Mouse (Mus musculus) myocyte (in vitro differentiated cells): ENCODE measurements around the gene Fam107b. TPM values are rescaled to one million over a fixed set of nuclear protein-coding genes. Genes with fewer than 3 reads are reported as not detected.

Experiments used
- H3K27me3 ChIP-seq: one replicate; pipeline ENCODE4 v1.6.1; 2011; ENCODE audit not compliant: control insufficient read depth, insufficient read depth, insufficient read length
- H3K36me3 ChIP-seq: one replicate; pipeline ENCODE4 v1.6.1; 2011; ENCODE audit not compliant: control insufficient read depth, insufficient read depth
- H3K4me2 ChIP-seq: one replicate; pipeline ENCODE4 v1.6.1; 2011; ENCODE audit warnings: low read depth, control low read depth
- H3K4me3 ChIP-seq: one replicate; pipeline ENCODE4 v1.5.1; 2011; ENCODE audit warnings: mild to moderate bottlenecking, control low read depth, moderate library complexity
- H3K79me2 ChIP-seq: one replicate; pipeline ENCODE4 v1.6.1; 2011; ENCODE audit not compliant: control insufficient read depth, insufficient read depth
- H3ac ChIP-seq: one replicate; pipeline ENCODE4 v1.6.1; 2011; ENCODE audit not compliant: control insufficient read depth, insufficient read length
- CEBPB ChIP-seq: IDR thresholded peaks from 2 replicates; pipeline ENCODE4 v1.6.1; 2011; ENCODE audit warnings: mild to moderate bottlenecking, moderate library complexity; ENCODE audit not compliant: poor library complexity, insufficient read depth, severe bottlenecking
- E2F4 ChIP-seq: IDR thresholded peaks from one replicate; pipeline ENCODE4 v1.6.1; 2011; ENCODE audit warnings: mild to moderate bottlenecking, control low read depth, moderate library complexity; ENCODE audit not compliant: insufficient read depth
- MAX ChIP-seq: IDR thresholded peaks from one replicate; pipeline ENCODE4 v1.6.1; 2011; ENCODE audit warnings: low read depth, mild to moderate bottlenecking, control low read depth
- MYOD1 ChIP-seq, 3 experiments: IDR thresholded peaks; one replicate each; pipeline ENCODE4 v1.6.1; 2011; ENCODE audit warnings: control low read depth in 2 of 3, low read depth in 2 of 3, mild to moderate bottlenecking in 2 of 3, moderate library complexity in 1 of 3; ENCODE audit not compliant: insufficient read length in 2 of 3, control insufficient read depth in 1 of 3
- MYOG ChIP-seq, 3 experiments: IDR thresholded peaks; one replicate each; pipeline ENCODE4 v1.6.1; 2011; ENCODE audit warnings: control low read depth in 2 of 3, low read depth in 2 of 3, mild to moderate bottlenecking in 2 of 3; ENCODE audit not compliant: insufficient read length in 2 of 3, control insufficient read depth in 1 of 3, insufficient read depth in 1 of 3
- POLR2A ChIP-seq: IDR thresholded peaks from one replicate; pipeline ENCODE4 v1.6.1; 2011; ENCODE audit warnings: low read depth, mild to moderate bottlenecking, control low read depth, moderate library complexity; ENCODE audit not compliant: insufficient read length
- POLR2AphosphoS2 ChIP-seq: IDR thresholded peaks from one replicate; pipeline ENCODE4 v1.6.1; 2011; ENCODE audit warnings: low read depth, control low read depth; ENCODE audit not compliant: insufficient read length
- REST ChIP-seq: IDR thresholded peaks from one replicate; pipeline ENCODE4 v1.6.1; 2011; ENCODE audit warnings: mild to moderate bottlenecking, control low read depth, moderate library complexity; ENCODE audit not compliant: insufficient read depth, insufficient read length
- SRF ChIP-seq: IDR thresholded peaks from one replicate; pipeline ENCODE4 v1.6.1; 2011; ENCODE audit warnings: low read depth; ENCODE audit not compliant: control insufficient read depth, insufficient read length
- TCF12 ChIP-seq: IDR thresholded peaks from one replicate; pipeline ENCODE4 v1.6.1; 2011; ENCODE audit warnings: mild to moderate bottlenecking, control low read depth; ENCODE audit not compliant: poor library complexity, insufficient read depth, severe bottlenecking
- TCF3 ChIP-seq: IDR thresholded peaks from one replicate; pipeline ENCODE4 v1.6.1; 2011; ENCODE audit warnings: low read depth, control low read depth; ENCODE audit not compliant: insufficient read length
- USF1 ChIP-seq: IDR thresholded peaks from one replicate; pipeline ENCODE4 v1.6.1; 2011; ENCODE audit warnings: low read depth, mild to moderate bottlenecking, control low read depth, moderate library complexity
- polyA plus RNA-seq: library from polyadenylated mRNA; unstranded; fragments of >200 nt; fragmentation: generic; extraction: Trizol; gene quantifications from one replicate; pipeline ENCODE4 v1.2.1, GENCODE M21; 2012; ENCODE audit warnings: missing spikeins

The Fam107b gene
- polyA plus RNA-seq, 1 experiment = 10.0 TPM

DNA sequence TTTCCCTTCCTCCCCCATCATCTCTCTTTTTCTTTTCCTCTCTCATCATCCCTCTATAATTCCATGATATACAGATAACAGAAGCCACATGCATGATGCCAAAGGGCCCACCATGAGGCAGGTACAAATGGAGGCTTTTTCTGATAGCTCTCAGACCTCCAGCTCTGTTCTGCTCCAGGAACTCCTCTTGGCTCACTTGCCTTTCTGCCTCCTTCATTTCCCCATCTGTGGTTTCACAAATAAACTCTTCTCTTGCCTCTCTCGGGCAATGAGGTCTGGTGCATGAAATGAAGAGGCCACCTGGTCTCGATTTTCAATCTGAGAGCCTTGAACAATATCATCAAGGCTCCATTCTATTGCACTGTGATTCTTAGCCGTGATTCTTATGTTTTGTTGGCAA lies 30.1 kb downstream of the Fam107b start:
- TF ChIP-seq SRF (no peak), E2F4 (no peak), POLR2A (no peak), CEBPB (no peak), TCF3 (no peak), MYOG (IDR thresholded peaks at IDR 0.05; ENCODE audit: control insufficient read depth in 1 of 3, insufficient read depth in 1 of 3, insufficient read length in 2 of 3, low read depth in 2 of 3) (no peak), MAX (no peak), REST (no peak), TCF12 (no peak), USF1 (no peak), MYOD1 (IDR thresholded peaks at IDR 0.05; ENCODE audit: control insufficient read depth in 1 of 3, insufficient read length in 2 of 3, low read depth in 2 of 3) (no peak), POLR2AphosphoS2 (no peak)
- H3K4me2 ChIP-seq = no peak overlapping the region
- H3K27me3 ChIP-seq = no peaks in the 10 kb centered on the region

DNA sequence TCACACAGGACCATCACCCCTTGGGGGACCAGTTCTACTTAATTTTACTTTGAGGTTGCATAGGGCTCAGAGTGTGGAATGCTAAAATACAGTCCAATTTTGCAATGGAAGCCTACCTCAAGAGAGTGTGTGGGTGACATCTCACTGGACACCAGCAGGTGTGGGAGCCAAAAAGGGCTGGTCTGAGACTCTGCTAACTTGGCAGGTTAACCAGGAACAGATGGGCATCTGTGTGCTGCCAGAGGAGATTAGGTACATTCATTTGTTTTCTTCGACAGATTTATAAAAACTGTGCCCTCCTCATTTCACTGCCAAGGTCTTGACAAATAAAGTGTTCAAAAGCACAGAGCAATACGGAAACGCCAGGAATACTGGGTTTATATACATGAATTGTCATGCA lies 32.3 kb downstream of the Fam107b start:
- Histone ChIP-seq H3K36me3 (no peaks in the 10 kb centered on the region), H3ac (no peak overlapping the region), H3K27me3 (no peaks in the 10 kb centered on the region), H3K4me3 (no peak overlapping the region), H3K79me2 (no peaks in the 10 kb centered on the region), H3K4me2 (no peak overlapping the region)
- TF ChIP-seq POLR2A = no peak
- TF ChIP-seq REST = no peak
- no peak for TF ChIP-seq SRF
- TF ChIP-seq E2F4 = no peak
- no peak for TF ChIP-seq TCF12
- no peak for TF ChIP-seq MYOG (IDR thresholded peaks at IDR 0.05; ENCODE audit: control insufficient read depth in 1 of 3, insufficient read depth in 1 of 3, insufficient read length in 2 of 3, low read depth in 2 of 3)
- no peak for TF ChIP-seq MYOD1 (IDR thresholded peaks at IDR 0.05; ENCODE audit: control insufficient read depth in 1 of 3, insufficient read length in 2 of 3, low read depth in 2 of 3)
- no peak for TF ChIP-seq CEBPB
- no peak for TF ChIP-seq MAX
- no peak for TF ChIP-seq TCF3

More for the DNA sequence above, 30.1 kb downstream of the Fam107b start:
- no peak overlapping the region for H3K4me3 ChIP-seq
- H3K36me3 ChIP-seq = no peaks in the 10 kb centered on the region
- no peak overlapping the region for H3ac ChIP-seq
- no peaks in the 10 kb centered on the region for H3K79me2 ChIP-seq

DNA sequence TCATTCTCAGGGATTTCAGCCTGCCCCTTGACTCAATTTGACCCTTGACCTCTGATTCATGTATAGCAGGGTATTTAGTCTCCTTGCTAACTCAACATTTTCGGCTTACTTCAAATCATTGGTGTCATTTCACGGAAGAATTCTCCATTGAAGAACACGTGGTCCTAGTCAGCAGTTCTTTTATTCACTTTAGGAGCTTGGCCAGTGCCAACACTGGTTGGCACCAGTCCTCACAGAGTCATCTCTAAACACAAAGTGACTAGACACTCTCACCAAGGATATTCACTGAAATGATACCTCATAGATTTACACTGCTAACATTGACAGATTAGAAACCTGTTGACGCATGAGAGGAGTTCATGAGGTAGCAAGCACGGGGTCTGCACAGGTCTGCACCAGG lies 32.9 kb downstream of the Fam107b start:
- H3K79me2 ChIP-seq = no peaks in the 10 kb centered on the region
- no peaks in the 10 kb centered on the region for H3K27me3 ChIP-seq
- no peaks in the 10 kb centered on the region for H3K36me3 ChIP-seq
- no peak overlapping the region for H3ac ChIP-seq
- no peak for TF ChIP-seq E2F4
- no peak for TF ChIP-seq POLR2AphosphoS2
- TF ChIP-seq CEBPB = no peak
- TF ChIP-seq MYOG (IDR thresholded peaks at IDR 0.05; ENCODE audit: control insufficient read depth in 1 of 3, insufficient read depth in 1 of 3, insufficient read length in 2 of 3, low read depth in 2 of 3) = no peak
- TF ChIP-seq SRF = no peak
- TF ChIP-seq TCF3 = no peak
- H3K4me2 ChIP-seq = no peak overlapping the region
- H3K4me3 ChIP-seq = no peak overlapping the region

DNA sequence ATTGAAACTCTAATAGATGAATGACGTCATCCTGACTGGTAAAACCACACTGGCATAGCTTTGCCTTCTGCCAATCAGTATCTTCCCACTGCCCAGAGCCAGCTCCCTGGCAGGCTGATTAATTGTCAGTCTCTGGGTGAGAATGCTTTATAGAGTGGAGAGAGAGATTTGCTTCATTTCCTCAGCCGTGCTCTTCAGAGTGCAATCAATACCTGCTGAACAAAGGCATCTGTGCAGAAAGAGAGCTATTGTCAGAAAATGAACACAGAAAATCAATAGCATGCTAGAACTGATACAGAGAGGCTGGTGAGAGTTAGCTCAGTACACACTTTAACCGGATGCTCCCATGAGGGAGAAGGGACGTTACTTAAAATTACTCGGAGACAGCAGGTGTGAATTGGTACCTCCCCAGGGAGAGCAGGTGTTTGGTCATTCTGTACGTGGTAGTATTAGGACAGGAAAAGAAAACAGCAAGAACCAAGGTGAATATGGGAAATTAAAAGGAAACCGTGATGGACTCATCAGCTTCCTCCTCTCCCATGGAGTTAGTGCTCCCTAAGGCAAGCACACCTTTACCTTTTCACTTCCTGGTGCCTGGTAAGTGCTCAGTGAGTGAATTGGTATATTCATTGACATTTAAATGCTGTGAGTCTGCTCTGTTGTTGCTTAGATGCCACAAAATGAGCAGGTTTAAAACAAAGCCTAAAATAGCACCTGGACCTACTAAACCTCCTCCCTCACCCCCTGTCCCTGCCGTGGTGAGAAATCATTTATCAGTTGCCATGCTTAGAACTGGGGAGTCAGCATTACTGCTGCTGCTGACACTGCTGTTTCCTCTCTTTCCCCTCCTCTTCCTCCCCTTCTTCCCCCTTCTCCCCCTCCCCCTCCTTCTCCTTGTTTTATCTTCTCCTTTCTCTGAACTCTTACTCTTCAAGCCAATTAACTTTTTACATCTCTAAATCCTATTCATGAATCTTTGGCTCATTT lies 38.9 kb downstream of the Fam107b start:
- no peak for TF ChIP-seq USF1
- no peak for TF ChIP-seq MYOG (IDR thresholded peaks at IDR 0.05; ENCODE audit: control insufficient read depth in 1 of 3, insufficient read depth in 1 of 3, insufficient read length in 2 of 3, low read depth in 2 of 3)
- TF ChIP-seq REST = no peak
- no peak for TF ChIP-seq E2F4
- TF ChIP-seq MAX = no peak
- TF ChIP-seq POLR2A = no peak
- TF ChIP-seq TCF12 = no peak
- TF ChIP-seq SRF = no peak
- TF ChIP-seq POLR2AphosphoS2 = no peak
- no peak for TF ChIP-seq CEBPB
- TF ChIP-seq TCF3 = no peak
- no peak for TF ChIP-seq MYOD1 (IDR thresholded peaks at IDR 0.05; ENCODE audit: control insufficient read depth in 1 of 3, insufficient read length in 2 of 3, low read depth in 2 of 3)
- H3K27me3 ChIP-seq = no peaks in the 10 kb centered on the region
- H3K36me3 ChIP-seq = no peaks in the 10 kb centered on the region
- H3K4me3 ChIP-seq = no peak overlapping the region
- no peaks in the 10 kb centered on the region for H3K79me2 ChIP-seq
- no peak overlapping the region for H3K4me2 ChIP-seq
- no peak overlapping the region for H3ac ChIP-seq

DNA sequence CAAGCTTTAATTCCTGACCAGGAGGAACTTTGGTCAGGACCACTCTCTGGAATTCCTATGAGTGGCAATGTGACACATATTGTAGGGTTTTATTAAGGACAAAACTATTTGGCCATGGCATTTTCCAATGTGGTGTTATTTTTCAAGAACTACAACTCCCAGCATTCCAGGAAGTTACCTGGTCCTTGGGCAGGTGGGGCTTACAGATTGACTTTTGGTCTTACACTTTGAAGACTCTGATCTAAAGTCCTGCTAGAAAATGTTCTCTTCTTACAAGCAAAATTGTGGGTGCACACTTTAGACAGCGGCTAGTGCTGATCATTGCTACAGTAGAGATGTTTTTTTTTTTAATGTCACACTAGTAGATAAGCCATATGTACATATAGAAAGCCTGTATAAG lies 48.2 kb downstream of the Fam107b start:
- no peak overlapping the region for H3K4me2 ChIP-seq
- no peak for TF ChIP-seq POLR2A
- H3ac ChIP-seq = no peak overlapping the region

More for the DNA sequence above, 48.2 kb downstream of the Fam107b start:
- Histone ChIP-seq H3K27me3 (no peaks in the 10 kb centered on the region), H3K4me3 (no peak overlapping the region), H3K36me3 (no peaks in the 10 kb centered on the region), H3K79me2 (no peaks in the 10 kb centered on the region)
